Mouse (Mus musculus) limb, embryonic 10.5 days (tissue): ENCODE measurements around the gene Pgd. TPM values are rescaled to one million over a fixed set of nuclear protein-coding genes. Genes with fewer than 3 reads are reported as not detected.
A peak's percentile ranks its signal among the peaks of the same experiment; 100 is the strongest.
"Not testable (repeated sequence)": the region's sequence is repeated elsewhere in the genome, so short reads cannot be mapped to it uniquely, and the experiment has no call there.

Experiments
- DNase-seq: peaks from one replicate; pipeline ENCODE4 v3.0.0-alpha.2; 2017; ENCODE audit warnings: low spot score
- H3K27ac ChIP-seq: fragments of 300-500 bp; sonication (generic); 2 replicates; pipeline ENCODE4 v1.5.1; 2016; ENCODE audit warnings: mild to moderate bottlenecking
- H3K27me3 ChIP-seq: fragments of 300-500 bp; sonication (generic); 2 replicates; pipeline ENCODE4 v1.6.1; 2016; ENCODE audit warnings: low read depth, mild to moderate bottlenecking; ENCODE audit not compliant: poor library complexity, severe bottlenecking
- H3K36me3 ChIP-seq: fragments of 300-500 bp; sonication (generic); 2 replicates; pipeline ENCODE4 v1.6.1; 2016; ENCODE audit warnings: mild to moderate bottlenecking, moderate library complexity
- H3K4me1 ChIP-seq: fragments of 300-500 bp; sonication (generic); 2 replicates; pipeline ENCODE4 v1.6.1; 2016
- H3K4me3 ChIP-seq: fragments of 300-500 bp; sonication (generic); 2 replicates; pipeline ENCODE4 v1.5.1; 2016; ENCODE audit warnings: mild to moderate bottlenecking, moderate library complexity
- H3K9me3 ChIP-seq: fragments of 300-500 bp; sonication (generic); replicated peaks from 2 replicates; pipeline ENCODE4 v1.6.1; 2016; ENCODE audit warnings: mild to moderate bottlenecking
- WGBS: fragments of 180-500 bp; shearing (Covaris S2); methylation state at CpG from one replicate; pipeline ENCODE4 v1.1.7; 2016; 5-methylcytosine and 5-hydroxymethylcytosine counted together
- polyA plus RNA-seq: library from polyadenylated mRNA; unstranded; fragments of >200 nt; fragmentation: Nextera tagmentation; extraction: Ambion mirVana; gene quantifications from 2 replicates; pipeline ENCODE4 v1.2.1, GENCODE M21; 2016

The Pgd gene
- polyA plus RNA-seq, 1 experiment from 2014 or later: 159 TPM

DNA sequence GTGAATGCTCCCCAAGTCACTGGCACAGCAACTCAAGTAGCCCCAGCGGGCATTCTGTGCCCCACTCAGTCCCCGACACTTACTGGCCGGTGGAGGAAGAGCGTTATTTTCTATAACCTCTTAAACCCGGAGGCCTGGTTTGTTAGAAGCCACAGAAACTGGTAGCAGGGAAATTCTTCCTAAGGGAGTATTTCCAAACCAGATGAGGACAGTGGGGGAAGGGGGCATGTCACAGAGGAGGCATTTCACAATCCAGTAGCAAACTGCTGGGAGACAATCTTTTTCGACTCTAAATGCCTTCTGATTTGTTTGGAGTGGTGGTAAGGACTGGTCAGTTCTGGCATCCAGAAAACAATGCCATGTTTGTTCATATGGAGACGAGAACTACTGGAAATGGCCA, 12.6 kb upstream of the Pgd start:
- 86% methylated on average over 7 of the region's 7 CpGs for WGBS
- Histone ChIP-seq H3K4me1 (peaks cover 9% of the 10 kb centered on the region), H3K9me3 (no peaks in the 10 kb centered on the region), H3K4me3 (no peak overlapping the region), H3K36me3 (peaks cover 52% of the 10 kb centered on the region), H3K27ac (peak overlapping the region; percentile 32), H3K27me3 (no peaks in the 10 kb centered on the region)
- no peak for DNase-seq

GRCm38 (mm10) chr4:149178328-149178727, 11.8 kb upstream of the Pgd start:
- WGBS: 76% methylated on average over 7 of the region's 7 CpGs
- Histone ChIP-seq H3K9me3 (no peaks in the 10 kb centered on the region), H3K4me3 (no peak overlapping the region), H3K27ac (no peak overlapping the region), H3K4me1 (peaks cover 9% of the 10 kb centered on the region), H3K36me3 (peaks cover 44% of the 10 kb centered on the region), H3K27me3 (no peaks in the 10 kb centered on the region)
- no peak for DNase-seq

DNA sequence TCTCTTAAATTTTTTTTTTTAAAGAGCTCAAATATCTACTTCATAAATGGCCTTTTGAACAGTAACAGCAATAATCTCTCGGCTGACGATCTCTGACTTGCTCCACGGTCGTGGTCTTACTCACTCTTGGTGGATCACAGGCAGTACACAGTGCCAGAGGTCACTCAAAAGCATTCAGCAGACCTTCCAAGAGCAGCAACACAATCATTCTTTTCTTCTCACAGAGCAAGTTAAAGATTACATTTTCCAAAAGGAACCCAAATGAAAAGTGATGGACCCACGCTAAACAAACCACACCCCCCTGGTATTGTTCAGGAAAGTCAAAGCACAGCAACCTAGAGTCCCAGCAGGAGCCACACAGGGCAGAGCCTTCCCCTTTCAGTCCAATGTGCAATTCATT, 10.5 kb upstream of the Pgd start:
- Histone ChIP-seq H3K27ac (no peak overlapping the region), H3K4me3 (no peak overlapping the region), H3K27me3 (no peaks in the 10 kb centered on the region), H3K9me3 (no peaks in the 10 kb centered on the region), H3K36me3 (peaks cover 31% of the 10 kb centered on the region), H3K4me1 (peaks cover 9% of the 10 kb centered on the region)
- WGBS: 82% methylated on average over 5 of the region's 5 CpGs
- DNase-seq: no peak

- Histone ChIP-seq H3K27ac (no peak overlapping the region), H3K4me1 (peaks cover 9% of the 10 kb centered on the region), H3K27me3 (no peaks in the 10 kb centered on the region), H3K36me3 (peaks cover 27% of the 10 kb centered on the region), H3K4me3 (no peak overlapping the region), H3K9me3 (no peaks in the 10 kb centered on the region)
- 93% methylated on average over 6 of the region's 6 CpGs for WGBS
- DNase-seq: no peak
These were observed 10.1 kb upstream of the Pgd start for GRCm38 (mm10) chr4:149176645-149177044.

DNA sequence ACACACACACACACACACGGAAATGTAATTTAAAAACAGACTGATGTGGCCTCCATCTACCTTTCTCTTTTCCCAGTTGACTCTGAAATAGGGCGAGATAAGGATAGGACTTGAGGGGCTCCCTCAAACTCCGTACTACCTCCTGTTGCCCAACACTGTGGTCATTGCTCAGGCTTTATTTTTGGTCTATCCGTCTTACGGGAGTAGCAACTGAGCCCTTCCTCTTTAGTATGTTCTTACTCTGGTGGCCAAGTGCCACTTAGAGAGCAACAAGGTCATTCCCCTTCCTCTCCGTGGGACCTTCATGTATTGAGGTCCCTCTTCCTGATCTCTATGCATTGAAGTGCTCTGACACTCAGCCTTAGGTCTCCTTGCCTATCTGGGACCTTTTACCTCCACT, 7.1 kb upstream of the Pgd start:
- Histone ChIP-seq H3K27me3 (no peaks in the 10 kb centered on the region), H3K4me3 (no peak overlapping the region), H3K27ac (no peak overlapping the region), H3K9me3 (no peaks in the 10 kb centered on the region), H3K36me3 (0 out of 2 replicates have a peak, but pooled peaks cover under 1% of the 10 kb centered on the region), H3K4me1 (peaks cover 7% of the 10 kb centered on the region; the same call in 1 of the 2 replicates)
- no peak for DNase-seq
- WGBS: 92% methylated on average over 6 of the region's 6 CpGs

DNA sequence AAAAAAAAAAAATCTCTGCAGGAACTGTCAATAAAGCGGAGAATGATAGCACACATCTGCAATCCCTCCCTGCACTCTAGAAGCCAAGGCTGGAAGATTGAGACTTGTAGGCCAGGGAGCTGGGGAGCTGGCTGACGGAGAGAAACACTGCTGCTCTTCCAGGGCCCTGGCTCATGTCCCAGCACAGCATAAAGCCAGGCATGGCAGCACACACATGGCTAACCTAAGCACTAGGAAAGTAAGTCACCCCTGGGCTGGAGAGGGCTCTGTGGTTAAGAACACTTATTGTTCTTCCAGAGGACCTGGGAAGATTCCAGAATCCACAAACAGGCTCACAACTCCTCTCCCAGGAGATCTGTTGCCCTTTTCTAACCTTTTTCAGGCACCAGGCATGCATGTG, 6.1 kb upstream of the Pgd start:
- Histone ChIP-seq H3K9me3 (no peaks in the 10 kb centered on the region), H3K4me3 (no peak overlapping the region), H3K27ac (0 out of 2 replicates have a peak overlapping the region, but pooled peaks have one; percentile 46), H3K4me1 (peaks cover 5% of the 10 kb centered on the region; the same call in 1 of the 2 replicates), H3K36me3 (no peaks in the 10 kb centered on the region), H3K27me3 (no peaks in the 10 kb centered on the region)
- DNase-seq: no peak
- 91% methylated on average over 2 of the region's 2 CpGs for WGBS

DNA sequence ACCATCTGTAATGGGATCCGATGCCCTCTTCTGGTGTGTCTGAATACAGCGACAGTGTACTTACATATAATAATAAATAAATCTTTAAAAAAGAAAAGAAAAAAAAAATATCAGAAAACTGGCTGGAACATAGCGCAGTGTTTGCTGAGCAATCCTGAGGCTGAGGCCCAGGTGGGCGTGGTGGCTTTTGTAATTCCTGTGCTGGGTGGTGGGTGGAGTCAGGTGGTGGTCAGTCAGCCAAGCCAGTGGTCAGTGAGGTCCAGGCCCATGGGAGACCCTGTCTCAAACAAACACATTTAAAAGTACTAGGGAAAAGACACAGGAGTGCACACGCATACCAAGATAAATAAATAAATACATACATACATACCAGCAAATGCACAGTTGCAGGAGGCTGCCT, 5.5 kb upstream of the Pgd start:
- Histone ChIP-seq H3K4me3 (no peak overlapping the region), H3K9me3 (no peaks in the 10 kb centered on the region), H3K27ac (no peak overlapping the region), H3K27me3 (no peaks in the 10 kb centered on the region), H3K4me1 (peaks cover 8% of the 10 kb centered on the region; the same call in 1 of the 2 replicates), H3K36me3 (no peaks in the 10 kb centered on the region)
- 95% methylated on average over 5 of the region's 5 CpGs for WGBS
- DNase-seq: no peak

DNA sequence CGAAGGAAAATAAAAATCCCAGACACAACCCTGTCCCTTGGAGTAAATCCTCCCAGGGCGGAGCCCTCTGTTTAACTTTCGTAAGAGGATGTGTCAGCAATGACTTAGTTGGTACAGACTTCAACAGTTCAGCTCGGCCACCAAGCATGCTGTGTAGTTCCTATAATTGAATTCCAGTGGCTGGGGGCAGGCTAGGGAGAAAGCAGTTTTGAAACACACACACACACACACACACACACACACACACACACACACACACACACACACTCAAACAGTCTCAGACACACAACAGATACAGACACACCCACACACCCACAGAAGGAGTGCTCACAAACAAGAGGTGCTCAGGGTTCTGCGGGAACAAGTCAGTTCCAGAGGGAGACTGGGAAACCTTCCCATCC, 5.0 kb upstream of the Pgd start:
- Histone ChIP-seq H3K9me3 (no peaks in the 10 kb centered on the region), H3K36me3 (no peaks in the 10 kb centered on the region), H3K27ac (no peak overlapping the region), H3K27me3 (no peaks in the 10 kb centered on the region), H3K4me1 (peaks cover 12% of the 10 kb centered on the region; the same call in 1 of the 2 replicates), H3K4me3 (no peak overlapping the region)
- DNase-seq: no peak
- WGBS: 82% methylated on average over 5 of the region's 5 CpGs

DNA sequence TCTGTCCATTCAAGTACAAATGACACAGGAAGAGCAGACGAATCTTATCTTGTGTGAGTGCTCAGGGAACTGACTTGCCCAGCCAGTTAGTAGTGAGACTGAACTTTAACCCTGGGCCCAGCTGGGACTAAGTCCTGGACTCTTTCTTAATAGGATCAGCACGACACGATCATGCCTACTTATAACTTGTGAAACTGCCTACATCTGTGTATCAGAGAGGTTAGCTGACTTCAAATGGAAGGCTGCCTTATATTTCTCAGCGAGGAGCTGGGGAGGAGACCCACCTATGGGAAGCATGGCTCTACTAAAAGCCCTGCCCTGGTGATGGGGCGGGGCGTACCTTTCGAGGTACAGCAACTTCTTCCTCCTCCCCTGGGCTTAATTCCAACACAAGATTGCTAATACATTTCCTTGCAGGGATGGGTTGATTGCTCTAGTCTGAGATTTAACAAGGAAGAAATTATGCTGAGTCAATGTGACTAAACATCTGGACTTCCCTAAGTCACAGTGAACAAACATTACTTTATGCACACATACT, 3.9 kb upstream of the Pgd start:
- no peak for DNase-seq
- Histone ChIP-seq H3K27me3 (no peaks in the 10 kb centered on the region), H3K4me1 (peaks cover 16% of the 10 kb centered on the region), H3K27ac (no peak overlapping the region), H3K9me3 (no peaks in the 10 kb centered on the region), H3K36me3 (no peaks in the 10 kb centered on the region), H3K4me3 (no peak overlapping the region)
- 79% methylated on average over 7 of the region's 7 CpGs for WGBS

DNA sequence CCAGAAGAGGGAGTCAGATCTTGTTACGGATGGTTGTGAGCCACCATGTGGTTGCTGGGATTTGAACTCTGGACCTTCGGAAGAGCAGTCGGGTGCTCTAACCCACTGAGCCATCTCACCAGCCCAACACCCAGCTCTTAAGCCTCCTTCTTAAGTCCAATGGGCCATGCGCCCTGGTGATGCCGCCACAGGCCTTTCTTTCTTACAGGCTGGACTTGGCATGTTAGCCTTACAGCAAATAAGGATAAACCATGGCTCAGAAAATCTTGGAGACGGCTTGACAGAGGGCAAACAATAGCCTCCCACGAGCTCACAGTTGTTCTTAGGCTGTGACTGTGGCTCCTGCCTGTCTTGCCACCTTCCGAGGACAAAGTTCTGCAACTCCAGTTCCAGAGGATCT, 3.4 kb upstream of the Pgd start:
- 91% methylated on average over 8 of the region's 8 CpGs for WGBS
- peaks cover 21% of the 10 kb centered on the region for H3K4me1 ChIP-seq
- H3K36me3 ChIP-seq, H3K27ac ChIP-seq, DNase-seq, H3K4me3 ChIP-seq, H3K27me3 ChIP-seq, H3K9me3 ChIP-seq: not testable (repeated sequence)

DNA sequence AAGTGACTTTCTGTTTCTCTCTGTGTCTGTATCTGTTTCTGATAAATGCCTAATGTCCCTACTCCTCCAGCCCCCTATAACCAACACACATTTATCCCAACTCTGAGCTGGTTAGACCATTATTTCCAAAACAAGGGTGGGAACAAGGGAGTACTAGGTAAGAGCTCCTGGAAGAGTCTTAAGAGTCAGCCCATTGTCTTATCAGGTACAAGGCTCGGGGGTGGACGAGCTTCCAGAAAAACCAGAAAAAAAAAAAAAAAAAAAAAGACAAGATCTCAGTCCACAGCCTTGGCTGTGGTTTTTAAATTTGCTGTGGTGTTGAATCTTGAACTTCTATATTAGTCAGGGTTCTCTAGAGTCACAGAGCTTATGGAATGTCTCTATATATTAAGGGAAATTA, 1.4 kb upstream of the Pgd start:
- Histone ChIP-seq H3K4me1 (peaks cover 28% of the 10 kb centered on the region), H3K36me3 (peaks cover 23% of the 10 kb centered on the region), H3K27ac (no peak overlapping the region), H3K4me3 (no peak overlapping the region), H3K27me3 (no peaks in the 10 kb centered on the region), H3K9me3 (no peaks in the 10 kb centered on the region)
- 90% methylated on average over 2 of the region's 2 CpGs for WGBS
- DNase-seq: no peak

GRCm38 (mm10) chr4:149166957-149167611, 513 bp upstream of the Pgd start:
- peak overlapping the region; percentile 99 for H3K4me3 ChIP-seq
- WGBS: 2% methylated on average over 27 of the region's 27 CpGs
- H3K27me3 ChIP-seq: no peaks in the 10 kb centered on the region
- peaks cover 28% of the 10 kb centered on the region for H3K4me1 ChIP-seq
- peak overlapping the region; percentile 92 for H3K27ac ChIP-seq
- no peaks in the 10 kb centered on the region for H3K9me3 ChIP-seq
- no peak for DNase-seq
- peaks cover 32% of the 10 kb centered on the region for H3K36me3 ChIP-seq

DNA sequence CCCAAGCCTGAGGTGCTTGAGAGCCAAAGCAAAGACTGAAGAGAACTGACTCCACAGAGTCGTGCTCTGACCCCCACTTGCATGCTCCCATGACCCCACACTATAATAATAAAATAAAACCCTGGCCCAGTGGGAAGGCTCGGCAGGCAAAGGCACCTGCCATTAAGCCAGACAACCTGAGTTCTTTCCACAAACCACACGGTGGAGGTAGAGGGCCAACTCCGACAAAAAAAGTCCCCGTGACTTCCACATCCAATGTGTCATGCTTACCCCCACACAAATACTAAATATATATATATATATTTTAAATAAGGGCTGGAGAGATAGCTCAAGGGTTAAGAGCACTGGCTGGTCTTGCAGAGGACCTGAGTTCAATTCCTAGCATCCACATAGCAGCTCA, 2.4 kb downstream of the Pgd start:
- no peak for DNase-seq
- Histone ChIP-seq H3K27me3 (no peaks in the 10 kb centered on the region), H3K27ac (no peak overlapping the region), H3K9me3 (no peaks in the 10 kb centered on the region), H3K4me1 (peaks cover 25% of the 10 kb centered on the region), H3K36me3 (peaks cover 61% of the 10 kb centered on the region), H3K4me3 (no peak overlapping the region)
- WGBS: 76% methylated on average over 5 of the region's 5 CpGs

DNA sequence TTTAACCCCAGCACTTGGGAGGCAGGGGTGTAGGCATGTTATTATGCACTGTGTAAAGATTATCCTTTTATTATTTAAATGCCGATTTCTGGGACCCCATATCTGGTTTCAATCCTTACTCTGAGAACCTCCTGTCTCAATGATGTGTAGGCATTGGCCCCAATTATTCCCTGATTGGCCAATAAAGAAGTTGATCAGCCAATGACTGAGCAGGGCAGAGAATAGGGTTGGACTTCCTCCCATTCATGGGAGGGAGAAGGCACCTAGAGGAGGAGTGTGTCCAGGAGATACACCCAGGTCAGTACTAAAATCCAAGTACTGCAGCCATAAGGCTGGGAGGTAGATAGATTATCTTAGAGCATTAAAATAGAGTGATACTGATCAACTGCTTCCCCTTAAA, 3.4 kb downstream of the Pgd start:
- DNase-seq: no peak
- Histone ChIP-seq H3K4me3 (no peak overlapping the region), H3K9me3 (no peaks in the 10 kb centered on the region), H3K4me1 (peaks cover 25% of the 10 kb centered on the region), H3K36me3 (peaks cover 71% of the 10 kb centered on the region), H3K27me3 (no peaks in the 10 kb centered on the region), H3K27ac (no peak overlapping the region)
- WGBS: 69% methylated on average over 1 of the region's 1 CpGs
